Mouse (Mus musculus): ENCODE measurements around the gene Tanc2.

Gene Tanc2

DNA sequence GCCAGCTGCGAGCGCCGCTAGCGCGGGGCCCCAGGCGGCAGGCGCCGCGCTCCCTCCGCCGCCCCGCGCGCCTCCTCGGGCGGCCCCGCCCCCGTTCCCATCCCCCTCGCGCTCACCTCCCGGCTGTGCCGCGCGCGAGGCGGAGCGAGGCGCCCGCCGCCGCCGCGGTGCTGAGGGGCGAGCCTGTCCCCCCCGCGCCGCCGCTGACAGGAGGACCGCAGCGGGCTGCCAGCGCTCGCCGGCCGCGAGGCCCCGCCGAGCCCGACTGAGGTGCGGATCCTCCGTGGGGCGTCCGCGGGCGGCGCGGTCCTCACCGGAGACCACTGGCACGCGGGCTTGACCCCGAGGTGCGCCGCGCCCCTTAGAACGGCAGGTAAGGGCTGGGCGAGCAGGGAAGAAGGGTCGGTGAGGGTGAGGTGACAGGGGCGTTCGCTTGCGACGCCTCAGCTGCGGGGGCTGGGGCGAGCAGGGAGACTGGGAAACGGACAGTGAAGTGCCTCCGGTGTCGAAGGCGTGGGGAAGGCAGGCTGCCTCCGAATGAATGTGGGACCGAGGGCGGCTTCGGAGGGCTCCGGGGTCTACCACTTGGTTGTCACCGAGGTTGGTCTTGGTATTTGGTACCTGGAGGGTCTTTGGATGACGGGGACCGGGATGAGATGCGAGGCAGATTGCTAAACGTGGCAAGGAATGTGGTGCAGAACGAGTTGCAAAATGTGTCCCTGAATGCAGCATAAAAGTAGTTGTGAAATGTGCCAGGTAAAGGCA, at the start of gene Tanc2:
Gene Tanc2 (plus strand): TSS at position 110 of the 765 bp plus-strand sequence.
- in situ Hi-C loops (cut with MboI; ENCODE audit: low pct_unique_long_range_greater_than_20kb in 1 of 2, low sequenced_read_pairs in 2 of 2, unreplicated experiment in 1 of 2): loop anchor here (10.0 to 25.0 kb wide), 2 partner anchors 228 to 245 kb away; no protein-coding TSS in a partner anchor

DNA sequence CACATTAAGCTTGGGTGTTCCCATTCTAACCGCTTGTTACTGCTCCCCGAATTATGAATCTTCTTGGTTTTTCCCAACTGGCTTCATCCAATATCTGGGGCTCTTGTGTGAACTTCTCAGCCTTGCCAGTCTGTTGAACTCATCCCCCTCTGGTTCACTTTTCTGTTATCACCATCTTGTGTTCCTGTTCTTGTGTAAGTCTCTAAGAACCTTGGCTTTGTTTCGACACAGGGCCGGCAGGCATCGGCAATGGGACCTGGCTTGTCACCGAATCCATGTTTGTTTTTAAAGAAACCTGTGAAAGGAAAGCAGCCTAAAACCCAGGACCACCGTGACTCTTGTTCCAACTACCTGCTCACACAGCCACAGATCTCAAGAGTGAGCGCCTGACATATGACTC, 49.0 kb upstream of the Tanc2 start:
- in situ Hi-C loops (cut with MboI; ENCODE audit: low pct_unique_long_range_greater_than_20kb in 1 of 2, low sequenced_read_pairs in 2 of 2, unreplicated experiment in 1 of 2): no loop called here

DNA sequence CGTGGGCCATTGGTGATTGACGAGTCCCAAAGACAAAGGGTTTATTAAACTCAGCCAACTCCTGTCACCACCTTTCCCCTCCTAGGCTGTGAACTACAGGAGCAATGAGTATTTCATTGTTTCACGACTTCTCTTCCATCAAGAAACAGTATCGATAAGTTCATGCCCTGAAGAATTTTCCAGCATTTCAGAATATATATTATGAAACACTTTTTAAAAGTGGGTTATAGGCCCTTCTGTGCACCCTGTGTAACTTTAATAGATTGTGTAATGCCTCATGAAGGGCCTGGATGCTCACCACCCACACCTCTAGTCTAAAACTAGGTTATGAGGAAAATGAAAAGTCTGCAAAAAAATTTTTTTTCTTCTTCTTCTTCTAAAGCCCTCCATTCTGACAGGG, 48.4 kb upstream of the Tanc2 start:
- in situ Hi-C loops (cut with MboI; ENCODE audit: low pct_unique_long_range_greater_than_20kb in 1 of 2, low sequenced_read_pairs in 2 of 2, unreplicated experiment in 1 of 2): no loop called here

- in situ Hi-C loops (cut with MboI; ENCODE audit: low pct_unique_long_range_greater_than_20kb in 1 of 2, low sequenced_read_pairs in 2 of 2, unreplicated experiment in 1 of 2): no loop called here
Measured at GRCm38 (mm10) chr11:105542129-105542528, 47.7 kb upstream of the Tanc2 start.

DNA sequence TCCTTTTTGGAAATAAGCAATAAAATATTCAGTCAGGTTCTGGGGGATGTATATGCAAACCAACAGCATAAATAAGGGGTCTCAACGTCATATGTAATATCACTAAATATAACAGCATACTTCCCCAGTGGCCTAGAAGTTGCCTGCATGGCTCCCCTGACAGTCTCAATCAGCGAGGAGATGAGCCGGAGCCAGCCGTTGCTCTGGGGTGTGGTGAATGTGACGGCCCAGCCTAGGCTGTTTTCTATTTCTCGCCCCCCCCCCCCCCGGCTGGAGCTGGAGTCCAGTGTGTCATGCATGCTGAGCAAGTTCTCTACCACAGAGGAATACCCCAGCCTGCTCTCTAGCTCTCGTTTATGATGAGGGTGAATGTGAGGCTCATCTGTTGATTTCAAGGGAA, 44.0 kb upstream of the Tanc2 start:
- in situ Hi-C loops (cut with MboI; ENCODE audit: low pct_unique_long_range_greater_than_20kb in 1 of 2, low sequenced_read_pairs in 2 of 2, unreplicated experiment in 1 of 2): no loop called here

GRCm38 (mm10) chr11:105546393-105546792, 43.4 kb upstream of the Tanc2 start:
- in situ Hi-C loops (cut with MboI; ENCODE audit: low pct_unique_long_range_greater_than_20kb in 1 of 2, low sequenced_read_pairs in 2 of 2, unreplicated experiment in 1 of 2): no loop called here

DNA sequence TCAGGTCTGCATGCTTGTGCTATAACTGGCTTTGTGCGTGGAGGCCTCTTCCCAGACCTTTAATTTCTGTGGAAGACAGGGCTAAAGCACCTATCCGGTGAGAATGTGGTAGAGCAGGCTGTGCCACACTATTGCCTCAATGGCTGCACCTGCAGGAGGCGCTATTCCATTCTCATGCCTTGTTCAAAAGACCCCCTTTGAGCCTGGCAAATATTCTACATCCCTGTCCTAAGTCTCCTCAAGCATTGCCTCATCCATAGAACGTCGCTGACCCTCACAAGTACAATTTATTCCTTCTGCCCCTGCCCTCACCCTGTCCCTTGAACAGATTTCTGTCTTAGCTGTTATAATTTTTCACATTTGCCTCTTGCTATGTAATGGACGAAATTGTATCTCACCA, 41.4 kb upstream of the Tanc2 start:
- in situ Hi-C loops (cut with MboI; ENCODE audit: low pct_unique_long_range_greater_than_20kb in 1 of 2, low sequenced_read_pairs in 2 of 2, unreplicated experiment in 1 of 2): no loop called here

DNA sequence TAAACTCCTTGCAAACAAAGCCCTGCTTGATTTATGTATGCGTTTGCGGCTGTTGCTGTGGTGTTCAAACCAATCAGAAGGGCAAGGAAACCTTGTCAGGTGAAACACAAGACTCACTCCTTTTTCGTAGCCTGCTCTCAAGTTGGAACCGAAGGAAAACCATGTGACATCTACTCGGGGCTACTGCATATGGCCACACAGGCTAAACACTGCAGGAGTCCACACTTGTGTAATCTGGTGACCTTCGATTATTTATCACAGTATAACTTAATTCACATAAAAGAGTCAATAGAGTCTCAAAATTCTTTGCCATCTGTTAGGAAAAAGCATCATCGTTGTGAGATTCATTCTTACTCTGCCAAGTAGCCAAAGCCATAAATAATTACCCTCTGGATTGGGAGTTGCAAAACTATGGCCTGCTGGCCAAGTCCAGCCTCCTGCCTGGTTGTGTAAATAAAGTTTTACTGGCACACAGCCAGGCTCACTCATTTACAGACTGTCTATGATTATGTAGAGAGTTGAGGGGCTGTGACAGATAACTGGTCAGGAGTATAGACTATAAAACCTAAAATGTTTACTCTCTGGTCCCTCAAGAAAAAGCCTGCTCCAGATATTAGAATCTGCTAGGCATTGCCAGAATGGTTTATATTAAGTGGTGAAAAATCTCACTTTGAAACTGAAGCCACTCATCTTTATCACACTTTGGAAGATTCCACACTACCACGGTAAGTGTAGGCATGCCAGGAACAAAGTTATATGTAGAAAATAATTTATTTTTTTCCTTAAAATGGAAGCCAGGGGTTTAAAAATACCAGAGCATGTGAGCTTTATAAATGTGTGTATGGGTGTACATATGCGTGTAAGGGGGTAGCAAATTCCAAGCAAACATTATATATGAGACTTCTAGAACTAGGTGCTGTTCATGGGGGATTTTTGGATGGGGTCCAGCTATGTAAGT, 40.3 kb upstream of the Tanc2 start:
- in situ Hi-C loops (cut with MboI; ENCODE audit: low pct_unique_long_range_greater_than_20kb in 1 of 2, low sequenced_read_pairs in 2 of 2, unreplicated experiment in 1 of 2): no loop called here

- in situ Hi-C loops (cut with MboI; ENCODE audit: low pct_unique_long_range_greater_than_20kb in 1 of 2, low sequenced_read_pairs in 2 of 2, unreplicated experiment in 1 of 2): no loop called here
Measured at GRCm38 (mm10) chr11:105557285-105557684, 32.5 kb upstream of the Tanc2 start.

DNA sequence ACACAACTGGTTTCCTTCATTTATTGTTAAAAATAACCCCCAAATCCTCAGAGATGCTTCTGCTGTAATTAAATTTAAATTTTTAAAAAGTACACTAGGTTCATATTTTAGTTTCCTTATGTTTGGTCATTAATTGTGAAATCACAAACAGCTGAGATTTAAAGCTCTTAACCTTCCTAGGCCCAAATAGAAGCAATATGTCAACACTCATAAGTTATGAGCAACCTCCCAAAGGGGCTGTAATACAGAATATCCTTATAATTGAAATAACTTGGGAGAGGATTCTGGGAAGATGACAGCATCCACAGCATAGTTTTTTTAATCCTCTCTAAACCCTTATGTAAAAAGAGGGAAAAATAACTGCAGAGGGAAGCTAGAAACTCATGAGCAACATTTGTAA, 31.7 kb upstream of the Tanc2 start:
- in situ Hi-C loops (cut with MboI; ENCODE audit: low pct_unique_long_range_greater_than_20kb in 1 of 2, low sequenced_read_pairs in 2 of 2, unreplicated experiment in 1 of 2): no loop called here

DNA sequence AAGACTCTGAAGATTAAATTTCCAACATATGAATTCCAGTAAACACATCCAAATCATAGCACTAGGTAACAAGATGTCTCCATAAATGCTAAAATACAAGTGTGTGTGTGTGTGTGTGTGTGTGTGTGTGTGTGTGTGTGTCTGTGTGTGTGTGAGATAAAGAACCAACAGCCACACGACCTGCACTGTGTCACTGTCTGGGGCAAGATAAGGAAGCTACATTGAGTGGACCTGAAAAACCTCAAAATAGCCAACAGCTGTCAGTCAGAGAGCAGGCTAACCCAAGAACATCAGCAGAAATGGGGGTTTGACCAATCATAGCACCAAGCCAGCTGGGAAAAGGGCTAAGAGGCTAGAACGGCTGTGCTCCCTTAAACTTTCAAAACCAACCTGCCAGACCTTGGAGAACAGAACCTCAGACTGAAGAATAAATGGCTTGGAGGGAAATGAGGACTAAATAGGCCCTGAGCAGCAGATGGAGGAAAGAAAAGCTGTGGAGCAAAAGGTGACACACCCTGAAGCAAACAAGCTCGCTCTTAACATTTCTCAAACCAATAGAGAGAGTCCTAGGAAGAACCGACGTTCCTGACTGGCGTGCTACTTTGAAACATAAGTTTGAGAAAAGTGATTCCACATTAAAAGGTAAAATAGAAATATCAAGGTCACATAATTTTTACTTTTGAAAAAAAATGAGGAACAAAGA, 30.8 kb upstream of the Tanc2 start:
- in situ Hi-C loops (cut with MboI; ENCODE audit: low pct_unique_long_range_greater_than_20kb in 1 of 2, low sequenced_read_pairs in 2 of 2, unreplicated experiment in 1 of 2): no loop called here

GRCm38 (mm10) chr11:105563546-105563945, 26.2 kb upstream of the Tanc2 start:
- in situ Hi-C loops (cut with MboI; ENCODE audit: low pct_unique_long_range_greater_than_20kb in 1 of 2, low sequenced_read_pairs in 2 of 2, unreplicated experiment in 1 of 2): no loop called here

DNA sequence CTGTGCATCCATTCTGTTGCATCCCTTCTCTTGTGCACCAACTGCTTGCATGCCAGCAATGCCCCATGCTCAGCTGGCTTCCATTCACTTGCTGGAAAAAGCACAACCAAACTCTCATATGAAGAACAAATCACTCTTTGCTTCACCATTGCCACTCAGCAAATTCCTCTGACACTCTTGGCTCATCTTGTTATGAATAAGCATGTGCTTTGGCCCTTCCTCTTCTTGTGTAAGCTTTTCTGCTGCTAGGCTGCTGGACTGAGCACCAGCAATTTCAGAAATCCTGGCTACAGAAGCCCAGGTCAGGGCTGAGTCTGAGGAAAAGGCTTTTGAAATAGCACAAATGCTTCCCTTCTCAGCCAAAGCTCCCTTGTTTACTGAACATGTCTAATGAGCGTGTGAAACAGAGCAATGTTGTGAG, 22.6 kb upstream of the Tanc2 start:
- in situ Hi-C loops (cut with MboI; ENCODE audit: low pct_unique_long_range_greater_than_20kb in 1 of 2, low sequenced_read_pairs in 2 of 2, unreplicated experiment in 1 of 2): no loop called here

DNA sequence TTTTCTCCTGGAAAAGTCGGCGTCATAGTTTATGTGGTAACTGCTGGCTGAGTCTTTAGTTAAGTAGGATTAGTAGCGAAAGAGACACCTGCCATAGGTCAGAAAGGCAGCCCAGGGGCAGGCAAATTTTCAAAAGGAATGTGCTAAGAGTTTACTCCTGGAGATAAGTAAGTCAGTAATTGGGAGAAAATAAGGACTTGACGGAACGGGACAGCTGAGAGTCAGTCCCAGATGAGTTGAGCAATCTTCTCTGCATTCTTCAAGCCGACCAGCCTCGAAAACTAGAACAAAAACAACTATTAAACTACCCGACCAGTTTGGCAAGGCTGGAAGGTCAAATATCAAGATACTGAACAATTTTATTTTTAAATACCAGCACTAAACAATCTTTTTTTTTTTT, 17.8 kb upstream of the Tanc2 start:
- in situ Hi-C loops (cut with MboI; ENCODE audit: low pct_unique_long_range_greater_than_20kb in 1 of 2, low sequenced_read_pairs in 2 of 2, unreplicated experiment in 1 of 2): no loop called here

GRCm38 (mm10) chr11:105574241-105574640, 15.5 kb upstream of the Tanc2 start:
- in situ Hi-C loops (cut with MboI; ENCODE audit: low pct_unique_long_range_greater_than_20kb in 1 of 2, low sequenced_read_pairs in 2 of 2, unreplicated experiment in 1 of 2): no loop called here

DNA sequence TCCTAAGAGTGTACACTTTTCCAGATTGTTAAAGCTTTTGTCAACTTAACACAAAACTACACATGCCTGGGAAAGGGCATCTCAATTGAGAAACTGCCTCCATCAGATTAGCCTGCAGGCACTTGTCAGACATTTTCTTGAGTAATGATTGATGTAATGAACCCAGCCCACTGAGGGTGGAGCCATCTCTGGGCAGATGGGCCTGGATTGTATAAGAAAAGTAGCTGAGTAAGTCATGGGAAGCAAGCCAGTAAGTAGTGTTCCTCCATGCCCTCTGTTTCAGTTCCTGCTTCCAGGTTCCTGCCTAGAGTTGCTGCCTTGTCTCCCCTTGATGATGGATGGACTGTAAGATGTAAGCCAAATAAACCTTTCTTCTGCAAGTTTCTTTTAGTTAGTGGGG, 12.6 kb upstream of the Tanc2 start:
- in situ Hi-C loops (cut with MboI; ENCODE audit: low pct_unique_long_range_greater_than_20kb in 1 of 2, low sequenced_read_pairs in 2 of 2, unreplicated experiment in 1 of 2): loop anchor here in 1 of 2 experiments (25.0 kb wide), 1 partner anchor 215 kb away; no protein-coding TSS in a partner anchor

GRCm38 (mm10) chr11:105582020-105582419, 7.8 kb upstream of the Tanc2 start:
- in situ Hi-C loops (cut with MboI; ENCODE audit: low pct_unique_long_range_greater_than_20kb in 1 of 2, low sequenced_read_pairs in 2 of 2, unreplicated experiment in 1 of 2): loop anchor here in 1 of 2 experiments (25.0 kb wide), 1 partner anchor 220 kb away; no protein-coding TSS in a partner anchor

- in situ Hi-C loops (cut with MboI; ENCODE audit: low pct_unique_long_range_greater_than_20kb in 1 of 2, low sequenced_read_pairs in 2 of 2, unreplicated experiment in 1 of 2): loop anchor here in 1 of 2 experiments (25.0 kb wide), 1 partner anchor 227 kb away; no protein-coding TSS in a partner anchor
Measured at GRCm38 (mm10) chr11:105589231-105589876, 432 bp upstream of the Tanc2 start.

All from mouse embryonic stem cell (cell line).